Mouse (Mus musculus): Measurements from ENCODE around the gene Ccdc170. TPM values are rescaled to one million over a fixed set of nuclear protein-coding genes. Genes with fewer than 3 reads are reported as not detected.

Gene Ccdc170
- polyA plus RNA-seq, 1 experiment from 2014 or later, result 0.13 TPM

GRCm38 (mm10) chr10:4570778-4571177 lies 88.5 kb downstream of the Ccdc170 start:
- no peak for ATAC-seq (ENCODE audit: insufficient number of reproducible peaks, insufficient read depth, low FRiP score, low TSS enrichment, low read depth)
- Histone ChIP-seq H3K9me3 (no peaks in the 10 kb centered on the region), H3K4me3 (no peak overlapping the region), H3K9ac (no peak overlapping the region), H3K36me3 (no peaks in the 10 kb centered on the region), H3K4me1 (no peaks in the 10 kb centered on the region), H3K4me2 (no peak overlapping the region), H3K27ac (no peak overlapping the region), H3K27me3 (no peaks in the 10 kb centered on the region)
- 85% methylated on average over 4 of the region's 4 CpGs for WGBS

- Histone ChIP-seq H3K27me3 (no peaks in the 10 kb centered on the region), H3K9ac (no peak overlapping the region), H3K36me3 (no peaks in the 10 kb centered on the region), H3K4me1 (no peaks in the 10 kb centered on the region), H3K4me2 (no peak overlapping the region), H3K4me3 (no peak overlapping the region), H3K9me3 (no peaks in the 10 kb centered on the region), H3K27ac (no peak overlapping the region)
- WGBS, result 68% methylated on average over 4 of the region's 4 CpGs
- ATAC-seq (ENCODE audit: insufficient number of reproducible peaks, insufficient read depth, low FRiP score, low TSS enrichment, low read depth), result no peak
These were observed 89.0 kb downstream of the Ccdc170 start for GRCm38 (mm10) chr10:4571304-4571703.

- H3K27ac ChIP-seq, result no peak overlapping the region
- H3K27me3 ChIP-seq, result no peaks in the 10 kb centered on the region
- H3K36me3 ChIP-seq, result no peaks in the 10 kb centered on the region
- WGBS, result 75% methylated on average over 5 of the region's 5 CpGs
- H3K4me1 ChIP-seq, result no peaks in the 10 kb centered on the region
- ATAC-seq (ENCODE audit: insufficient number of reproducible peaks, insufficient read depth, low FRiP score, low TSS enrichment, low read depth), result no peak
- no peaks in the 10 kb centered on the region for H3K9me3 ChIP-seq
- H3K9ac ChIP-seq, result no peak overlapping the region
- H3K4me3 ChIP-seq, result no peak overlapping the region
- no peak overlapping the region for H3K4me2 ChIP-seq
These were observed 99.6 kb downstream of the Ccdc170 start for GRCm38 (mm10) chr10:4581905-4582304.

GRCm38 (mm10) chr10:4586691-4587090 lies 104.4 kb downstream of the Ccdc170 start:
- 66% methylated on average over 6 of the region's 6 CpGs for WGBS

GRCm38 (mm10) chr10:4589576-4589975 lies 107.3 kb downstream of the Ccdc170 start:
- H3K4me1 ChIP-seq, result no peaks in the 10 kb centered on the region
- no peak for ATAC-seq (ENCODE audit: insufficient number of reproducible peaks, insufficient read depth, low FRiP score, low TSS enrichment, low read depth)
- no peaks in the 10 kb centered on the region for H3K9me3 ChIP-seq

More at GRCm38 (mm10) chr10:4586691-4587090, 104.4 kb downstream of the Ccdc170 start:
- Histone ChIP-seq H3K9ac (no peak overlapping the region), H3K27ac (no peak overlapping the region), H3K36me3 (no peaks in the 10 kb centered on the region), H3K9me3 (no peaks in the 10 kb centered on the region), H3K4me1 (no peaks in the 10 kb centered on the region), H3K27me3 (no peaks in the 10 kb centered on the region), H3K4me2 (no peak overlapping the region), H3K4me3 (no peak overlapping the region)
- ATAC-seq (ENCODE audit: insufficient number of reproducible peaks, insufficient read depth, low FRiP score, low TSS enrichment, low read depth), result no peak

GRCm38 (mm10) chr10:4590956-4591355 lies 108.7 kb downstream of the Ccdc170 start:
- ATAC-seq (ENCODE audit: insufficient number of reproducible peaks, insufficient read depth, low FRiP score, low TSS enrichment, low read depth), result no peak
- H3K27ac ChIP-seq, result no peak overlapping the region
- no peak overlapping the region for H3K9ac ChIP-seq
- 72% methylated on average over 8 of the region's 8 CpGs for WGBS
- no peaks in the 10 kb centered on the region for H3K36me3 ChIP-seq
- H3K4me3 ChIP-seq, result no peak overlapping the region
- H3K9me3 ChIP-seq, result 0 out of 2 replicates have a peak, but pooled peaks cover 2% of the 10 kb centered on the region
- H3K4me2 ChIP-seq, result no peak overlapping the region
- H3K27me3 ChIP-seq, result 0 out of 2 replicates have a peak, but pooled peaks cover 2% of the 10 kb centered on the region
- H3K4me1 ChIP-seq, result no peaks in the 10 kb centered on the region

More at GRCm38 (mm10) chr10:4589576-4589975, 107.3 kb downstream of the Ccdc170 start:
- 0 out of 2 replicates have a peak, but pooled peaks cover 2% of the 10 kb centered on the region for H3K27me3 ChIP-seq
- H3K9ac ChIP-seq, result no peak overlapping the region
- WGBS, result 88% methylated on average over 4 of the region's 4 CpGs
- no peak overlapping the region for H3K4me2 ChIP-seq
- H3K36me3 ChIP-seq, result no peaks in the 10 kb centered on the region
- H3K27ac ChIP-seq, result no peak overlapping the region
- no peak overlapping the region for H3K4me3 ChIP-seq

- no peak overlapping the region for H3K27ac ChIP-seq
- 64% methylated on average over 4 of the region's 4 CpGs for WGBS
- no peak overlapping the region for H3K4me2 ChIP-seq
- 0 out of 2 replicates have a peak, but pooled peaks cover 2% of the 10 kb centered on the region for H3K9me3 ChIP-seq
- H3K4me3 ChIP-seq, result no peak overlapping the region
- H3K36me3 ChIP-seq, result no peaks in the 10 kb centered on the region
- ATAC-seq (ENCODE audit: insufficient number of reproducible peaks, insufficient read depth, low FRiP score, low TSS enrichment, low read depth), result no peak
- H3K9ac ChIP-seq, result no peak overlapping the region
- H3K4me1 ChIP-seq, result no peaks in the 10 kb centered on the region
- 0 out of 2 replicates have a peak, but pooled peaks cover 2% of the 10 kb centered on the region for H3K27me3 ChIP-seq
These were observed 111.5 kb downstream of the Ccdc170 start for GRCm38 (mm10) chr10:4593828-4594227.

GRCm38 (mm10) chr10:4597211-4597610 lies 114.9 kb downstream of the Ccdc170 start:
- Histone ChIP-seq H3K36me3 (no peaks in the 10 kb centered on the region), H3K4me3 (no peak overlapping the region), H3K9ac (no peak overlapping the region), H3K27me3 (0 out of 2 replicates have a peak, but pooled peaks cover 2% of the 10 kb centered on the region), H3K27ac (no peak overlapping the region), H3K4me2 (no peak overlapping the region), H3K4me1 (no peaks in the 10 kb centered on the region), H3K9me3 (0 out of 2 replicates have a peak, but pooled peaks cover 2% of the 10 kb centered on the region)
- 72% methylated on average over 4 of the region's 4 CpGs for WGBS
- ATAC-seq (ENCODE audit: insufficient number of reproducible peaks, insufficient read depth, low FRiP score, low TSS enrichment, low read depth), result no peak

- Histone ChIP-seq H3K36me3 (no peaks in the 10 kb centered on the region), H3K27ac (no peak overlapping the region), H3K9ac (no peak overlapping the region), H3K4me1 (no peaks in the 10 kb centered on the region), H3K9me3 (0 out of 2 replicates have a peak, but pooled peaks cover 2% of the 10 kb centered on the region), H3K27me3 (0 out of 2 replicates have a peak, but pooled peaks cover 4% of the 10 kb centered on the region), H3K4me2 (no peak overlapping the region), H3K4me3 (no peak overlapping the region)
- ATAC-seq (ENCODE audit: insufficient number of reproducible peaks, insufficient read depth, low FRiP score, low TSS enrichment, low read depth), result no peak
- 63% methylated on average over 10 of the region's 10 CpGs for WGBS
These were observed 116.0 kb downstream of the Ccdc170 start for GRCm38 (mm10) chr10:4598244-4598842.

- Histone ChIP-seq H3K27me3 (0 out of 2 replicates have a peak, but pooled peaks cover 2% of the 10 kb centered on the region), H3K4me1 (no peaks in the 10 kb centered on the region), H3K9ac (no peak overlapping the region), H3K4me3 (no peak overlapping the region), H3K9me3 (0 out of 2 replicates have a peak, but pooled peaks cover 2% of the 10 kb centered on the region), H3K4me2 (no peak overlapping the region), H3K27ac (no peak overlapping the region), H3K36me3 (no peaks in the 10 kb centered on the region)
- 68% methylated on average over 12 of the region's 12 CpGs for WGBS
- no peak for ATAC-seq (ENCODE audit: insufficient number of reproducible peaks, insufficient read depth, low FRiP score, low TSS enrichment, low read depth)
These were observed 116.6 kb downstream of the Ccdc170 start for GRCm38 (mm10) chr10:4598916-4599315.

- Histone ChIP-seq H3K4me3 (no peak overlapping the region), H3K27me3 (0 out of 2 replicates have a peak, but pooled peaks cover 2% of the 10 kb centered on the region), H3K4me1 (no peaks in the 10 kb centered on the region), H3K36me3 (no peaks in the 10 kb centered on the region), H3K27ac (no peak overlapping the region), H3K9me3 (0 out of 2 replicates have a peak, but pooled peaks cover 2% of the 10 kb centered on the region), H3K4me2 (no peak overlapping the region), H3K9ac (no peak overlapping the region)
- no peak for ATAC-seq (ENCODE audit: insufficient number of reproducible peaks, insufficient read depth, low FRiP score, low TSS enrichment, low read depth)
- 84% methylated on average over 4 of the region's 4 CpGs for WGBS
These were observed 117.3 kb downstream of the Ccdc170 start for GRCm38 (mm10) chr10:4599591-4599990.
